Mouse (Mus musculus): Measurements from ENCODE around the gene Mapk14.

Mapk14 gene

DNA sequence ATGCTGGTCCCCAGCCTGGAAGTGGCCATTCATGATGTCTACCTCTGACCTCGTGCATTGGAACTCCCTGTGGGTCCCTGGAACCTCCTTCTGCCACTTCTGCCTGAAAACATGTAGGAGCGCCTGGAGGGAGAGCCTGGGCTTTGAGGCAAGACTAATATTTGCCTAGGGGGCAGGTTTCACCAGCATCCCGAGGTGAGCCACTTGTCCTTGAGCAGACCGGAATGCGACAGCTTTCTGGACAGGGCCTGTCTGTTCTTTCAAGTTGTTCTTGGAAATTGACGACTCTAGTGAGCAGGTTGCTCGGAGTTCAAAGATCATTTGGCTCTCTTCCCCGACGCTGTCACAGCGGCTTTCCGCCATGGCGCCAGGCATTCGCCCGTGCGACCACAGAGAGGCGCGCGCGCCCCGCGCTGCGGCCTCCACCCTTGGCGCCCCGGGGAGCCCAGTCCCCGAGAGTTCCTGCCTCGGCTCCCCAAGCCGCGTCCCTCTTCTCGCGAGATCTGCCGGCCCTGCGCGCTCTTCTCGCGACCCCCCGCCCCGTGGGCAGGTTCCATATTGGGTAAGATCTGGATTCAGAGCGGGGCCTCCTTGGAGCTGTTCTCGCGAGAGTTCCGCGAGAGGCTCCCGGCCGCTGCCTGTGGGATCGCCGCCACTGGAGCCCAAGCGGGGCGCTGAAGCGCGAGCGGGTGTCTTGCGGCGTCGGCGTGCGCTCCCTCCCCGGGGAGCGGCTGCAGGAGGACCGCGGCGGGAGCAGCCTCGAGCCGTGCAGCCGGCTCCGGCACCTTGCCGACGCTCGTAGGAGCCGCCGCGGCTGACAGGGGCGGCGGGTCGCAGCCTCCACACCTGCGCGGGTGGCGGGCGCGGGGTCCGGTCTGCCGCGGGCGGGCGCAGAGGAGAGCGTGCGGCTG is at the start of gene Mapk14:
Gene Mapk14 (plus strand): TSS at position 554 of the 911 bp plus-strand sequence.
- DNase-seq (ENCODE audit: low spot score in 2 of 2): peak; percentile 99 to 100

DNA sequence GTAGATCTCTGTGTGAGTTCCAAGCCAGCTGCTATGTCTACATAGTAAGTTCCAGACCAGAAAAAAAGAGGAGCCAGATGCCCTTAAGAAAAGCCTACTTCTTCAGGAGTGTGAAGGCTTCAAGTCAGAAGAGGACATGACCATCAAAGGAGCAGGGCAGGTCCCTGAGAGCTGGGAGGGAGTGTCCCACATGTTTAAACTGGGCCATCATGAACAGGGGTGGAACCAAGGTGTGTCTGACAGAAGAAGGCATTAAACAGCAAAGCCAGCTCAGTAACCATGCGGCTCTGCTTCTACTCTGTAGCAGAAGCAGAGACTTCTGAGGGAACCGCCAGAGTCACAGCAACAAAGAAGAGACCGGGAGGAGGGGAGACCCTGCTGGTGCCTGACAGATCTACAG is 47.4 kb upstream of the Mapk14 start:
- no peak for DNase-seq (ENCODE audit: low spot score in 2 of 2)

DNA sequence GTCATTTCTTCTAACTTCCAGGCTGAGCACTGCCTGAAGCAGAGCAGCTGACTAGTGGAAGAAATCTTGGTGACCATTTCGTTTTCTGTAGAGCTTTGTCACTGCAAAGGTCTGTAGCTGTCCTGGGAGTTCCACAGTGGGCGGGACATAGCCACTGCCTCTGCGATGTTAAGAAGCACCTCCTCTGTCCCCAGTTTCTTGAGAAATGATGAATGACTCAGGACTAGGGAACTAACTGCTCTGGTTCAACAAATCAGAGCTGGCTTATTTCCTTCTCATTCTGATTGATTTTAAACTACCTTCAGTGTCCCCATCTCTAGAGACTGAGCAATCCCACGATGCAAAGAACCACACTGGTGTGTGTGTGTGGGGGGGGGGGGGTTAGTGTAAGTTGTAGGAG is 47.0 kb upstream of the Mapk14 start:
- DNase-seq (ENCODE audit: low spot score in 2 of 2): no peak

DNA sequence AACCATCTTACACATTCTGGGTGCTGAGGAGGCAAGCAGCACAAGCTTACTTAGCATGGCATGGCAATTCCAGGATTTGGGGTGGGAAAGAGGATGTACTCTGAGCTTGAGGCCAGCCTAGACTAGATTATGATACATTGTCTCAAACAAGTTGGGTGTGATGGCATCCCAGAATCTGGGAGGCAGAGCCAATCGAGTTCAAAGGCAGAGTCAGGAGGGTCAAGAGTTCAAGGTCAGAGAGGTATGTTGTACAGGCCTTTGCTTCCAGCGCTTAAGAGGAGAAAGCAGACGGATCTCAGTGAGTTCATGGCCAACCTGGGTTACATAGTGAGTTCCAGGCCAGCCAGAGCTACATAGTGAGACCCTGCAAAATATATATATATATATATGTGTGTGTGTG is 44.9 kb upstream of the Mapk14 start:
- no peak for DNase-seq (ENCODE audit: low spot score in 2 of 2)

DNA sequence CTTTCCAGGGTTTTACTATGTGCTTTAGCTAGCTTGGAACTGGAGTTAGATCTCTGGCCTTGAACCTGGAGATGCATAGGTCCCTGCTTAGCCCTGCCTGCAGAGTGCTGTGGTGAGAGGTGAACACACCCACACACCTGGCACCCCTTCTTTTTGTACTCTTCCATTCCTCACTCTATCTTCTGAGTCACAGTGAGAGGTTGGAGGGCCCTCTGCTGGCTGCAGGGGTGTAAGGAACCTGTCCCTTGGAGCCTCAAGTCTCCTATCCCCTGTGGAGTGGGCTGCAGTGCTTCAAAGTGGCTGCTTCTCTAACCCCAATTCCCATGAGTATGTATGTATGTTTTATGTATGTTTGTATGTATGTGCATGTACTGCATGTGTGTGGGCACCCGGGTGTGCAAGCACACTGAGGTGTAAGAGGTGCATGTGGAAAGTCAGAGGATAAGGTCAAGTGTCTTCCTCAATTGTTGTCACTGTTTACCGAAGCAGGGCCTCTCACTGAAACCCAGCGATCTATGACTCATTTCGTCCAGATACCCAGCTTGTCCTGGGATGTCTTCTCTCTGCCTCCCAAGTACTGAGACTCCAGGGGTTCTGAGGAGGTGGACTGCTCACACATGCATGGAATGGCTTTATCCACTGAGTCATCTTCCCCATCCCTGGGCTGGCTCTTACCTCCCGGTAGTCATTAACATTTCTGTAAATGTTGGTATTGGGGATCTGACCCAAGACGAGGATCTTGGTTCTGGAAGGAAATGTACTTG is 42.3 kb upstream of the Mapk14 start:
- peak in 1 of 2 experiments; percentile 38 for DNase-seq (ENCODE audit: low spot score in 2 of 2)

DNA sequence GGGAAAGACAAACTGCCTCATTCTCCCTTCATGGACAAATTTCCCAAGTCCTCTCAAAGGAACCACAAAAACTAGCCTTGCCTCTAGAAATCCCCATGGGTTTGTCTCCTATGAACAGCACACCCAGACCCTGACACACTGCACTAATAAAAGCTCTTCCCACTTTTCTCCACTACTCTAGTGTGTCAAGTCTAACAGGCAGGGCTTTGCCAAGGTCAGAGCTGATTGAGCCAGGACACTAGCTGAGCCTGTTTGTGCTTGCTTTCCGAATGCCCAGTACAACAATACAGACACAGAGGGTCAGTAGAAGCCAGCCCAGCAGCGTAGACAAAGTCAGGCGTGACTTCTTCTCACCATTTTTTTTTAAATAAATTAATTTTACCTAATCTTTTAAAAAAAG is 40.9 kb upstream of the Mapk14 start:
- no peak for DNase-seq (ENCODE audit: low spot score in 2 of 2)

DNA sequence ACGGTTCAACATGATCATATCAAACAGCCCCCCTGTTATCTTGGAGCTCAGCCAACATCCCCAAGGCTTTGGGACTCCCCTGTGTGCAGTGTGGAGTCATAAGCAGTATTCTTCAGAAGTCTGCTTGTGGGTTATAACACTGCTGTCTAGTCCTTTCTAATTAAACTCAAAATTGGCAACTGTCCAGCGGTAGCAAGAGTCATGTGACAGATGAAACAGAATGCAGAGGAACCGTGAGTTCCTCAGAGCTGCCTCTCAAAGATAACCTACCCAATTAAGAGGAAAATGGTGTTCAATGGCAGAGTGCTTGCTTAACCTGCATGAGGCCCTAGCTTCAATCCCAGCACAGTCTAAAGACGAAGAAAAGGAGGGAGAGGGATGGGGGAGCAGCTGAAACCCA is 33.2 kb upstream of the Mapk14 start:
- no peak for DNase-seq (ENCODE audit: low spot score in 2 of 2)

DNA sequence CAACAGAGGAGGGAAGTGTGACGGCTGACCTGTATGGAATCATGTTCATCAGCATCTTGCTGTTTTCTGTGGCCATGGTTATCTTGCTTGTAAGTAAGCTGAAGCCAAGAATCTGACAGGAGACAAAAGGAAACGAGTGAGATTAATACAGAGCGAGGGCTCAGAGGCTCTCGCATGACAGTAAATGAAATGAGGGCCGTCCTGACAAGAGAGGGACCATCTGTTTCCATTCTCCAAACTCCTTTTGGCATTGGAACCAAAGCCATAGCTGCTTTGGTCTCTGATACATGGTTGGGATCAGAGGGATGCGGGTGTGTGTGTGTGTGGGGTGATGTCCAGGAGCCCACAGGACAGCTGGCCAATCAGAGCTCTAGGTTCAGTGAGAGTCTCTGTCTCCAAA is 31.6 kb upstream of the Mapk14 start:
- no peak for DNase-seq (ENCODE audit: low spot score in 2 of 2)

DNA sequence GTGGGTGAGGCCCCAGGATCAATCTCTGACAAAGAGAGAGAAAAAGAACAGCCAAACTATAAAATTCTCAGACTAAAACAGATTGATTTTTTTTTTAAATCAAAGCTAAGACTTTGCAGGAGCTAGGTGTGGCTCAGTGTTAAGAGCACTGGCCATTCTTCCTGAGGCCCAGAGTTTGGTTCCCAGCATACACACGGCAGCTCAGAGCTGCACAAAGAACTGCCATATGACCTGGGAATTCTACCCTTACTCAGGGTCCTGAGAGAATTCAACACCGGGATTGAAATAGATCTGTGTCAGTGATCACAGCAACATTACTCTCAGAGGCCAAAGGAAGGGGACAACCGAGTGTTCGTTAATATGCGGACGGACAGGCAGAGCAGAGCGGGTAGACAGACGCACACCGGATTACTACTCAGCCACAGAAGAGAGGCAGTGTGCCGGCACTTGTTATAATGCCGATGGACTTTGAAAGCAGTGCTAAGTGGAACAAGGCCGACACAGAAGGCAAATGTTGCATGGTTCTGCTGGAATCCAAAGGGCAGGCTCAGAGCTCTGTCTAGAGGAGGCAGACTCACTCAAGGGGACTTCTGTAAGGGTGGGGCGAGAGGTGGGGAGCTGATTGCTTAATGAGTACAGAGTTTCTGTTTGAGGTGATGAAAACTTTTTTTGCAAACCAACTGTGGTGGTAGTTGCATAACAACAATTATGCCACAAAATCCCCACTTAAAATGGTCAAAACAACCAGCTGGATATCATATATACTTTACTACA is 8.6 kb upstream of the Mapk14 start:
- no peak for DNase-seq (ENCODE audit: low spot score in 2 of 2)

DNA sequence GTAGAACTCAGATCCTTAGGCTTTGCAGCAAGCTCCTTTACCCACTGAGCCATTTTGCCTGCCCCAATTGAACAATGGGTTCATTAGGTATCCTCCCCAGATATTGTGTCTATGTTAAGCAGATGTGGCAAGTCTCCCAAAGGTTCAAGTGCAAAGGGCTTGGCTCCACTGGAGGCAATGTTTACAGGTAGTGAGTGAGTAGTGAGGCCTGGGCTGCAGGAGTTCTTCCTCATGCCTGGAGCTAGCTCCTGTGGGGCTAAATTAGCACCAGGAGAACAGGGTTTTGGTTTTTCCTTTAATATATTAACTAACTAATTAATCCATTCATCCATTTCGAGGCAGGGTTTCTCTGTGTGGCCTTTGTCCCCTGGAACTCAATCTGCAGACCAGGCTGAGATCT is 7.5 kb upstream of the Mapk14 start:
- DNase-seq (ENCODE audit: low spot score in 2 of 2): no peak

DNA sequence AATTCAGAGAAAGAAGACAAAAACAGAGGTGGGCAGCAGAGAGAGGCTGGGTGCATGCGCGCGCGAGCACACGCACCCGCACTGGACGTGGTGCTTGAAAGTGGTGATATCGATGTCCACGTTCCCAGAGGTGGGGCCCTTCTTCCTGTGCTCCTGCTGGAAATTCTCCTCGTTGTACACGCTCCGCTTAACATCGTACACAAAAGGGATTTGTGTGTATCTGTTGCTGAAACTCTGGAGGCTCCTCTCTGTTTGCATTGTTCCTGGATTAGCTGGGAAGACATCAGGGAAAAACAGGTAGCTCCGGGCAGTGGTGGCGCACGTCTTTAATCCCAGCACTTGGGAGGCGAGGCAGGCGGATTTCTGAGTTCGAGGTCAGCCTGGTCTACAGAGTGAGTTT is 6.5 kb upstream of the Mapk14 start:
- no peak for DNase-seq (ENCODE audit: low spot score in 2 of 2)

DNA sequence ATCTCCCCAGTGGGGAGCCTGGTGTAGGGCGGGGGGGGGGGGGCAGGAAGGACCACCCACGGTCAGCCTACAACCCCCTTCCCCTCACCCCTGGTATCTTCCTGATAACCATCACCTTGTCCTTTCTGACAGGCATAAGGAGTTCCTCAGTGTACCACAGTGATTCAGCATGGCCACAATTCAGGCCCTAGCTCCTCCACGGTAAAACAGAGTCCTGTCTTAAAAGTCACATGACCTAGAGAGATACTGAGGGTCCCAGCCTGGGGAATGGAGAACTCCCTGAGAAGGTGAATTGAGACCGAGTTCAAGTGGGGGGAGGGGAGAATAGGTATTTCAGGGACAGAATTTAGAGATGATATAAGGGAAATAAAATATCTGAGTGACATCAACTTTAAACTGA is 3.8 kb upstream of the Mapk14 start:
- no peak for DNase-seq (ENCODE audit: low spot score in 2 of 2)

DNA sequence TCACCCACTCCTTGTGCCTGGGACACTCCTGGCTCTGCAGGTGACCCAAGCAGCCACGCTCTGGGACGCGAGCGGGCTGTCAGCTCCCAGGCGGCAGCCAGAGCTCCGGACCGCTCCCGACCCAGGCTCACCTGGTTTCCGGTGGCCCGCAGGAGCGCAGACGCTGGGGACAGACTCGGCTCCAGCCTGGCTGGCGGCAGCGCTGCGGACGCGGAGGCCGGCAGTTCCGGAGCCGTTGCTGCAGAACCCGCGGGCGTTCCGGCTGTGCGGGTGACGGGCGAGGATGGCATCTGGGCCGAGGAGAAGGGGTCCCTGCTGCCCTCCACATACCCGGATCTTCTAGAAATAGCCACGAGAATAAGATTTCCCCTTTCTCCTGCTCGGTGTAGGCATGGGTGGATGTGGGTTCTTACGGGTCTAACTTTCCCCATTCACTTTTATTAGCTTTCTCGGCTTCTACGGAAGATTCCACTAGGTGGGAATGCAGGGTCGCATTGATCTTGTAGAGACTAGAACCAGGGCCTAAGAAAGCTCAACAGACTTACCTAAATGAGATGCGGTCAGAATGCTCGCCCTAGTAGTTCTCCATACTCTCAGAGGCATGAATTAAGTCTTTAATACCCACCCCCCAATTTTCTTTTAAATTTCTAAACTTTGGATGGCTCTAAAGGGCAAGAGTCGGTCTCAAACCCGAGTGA is 1.4 kb upstream of the Mapk14 start, which contains the start of gene Slc26a8:
Gene Slc26a8 (minus strand): TSS at position 648 of the 698 bp plus-strand sequence.
- peak in 1 of 2 experiments; percentile 35 for DNase-seq (ENCODE audit: low spot score in 2 of 2)

DNA sequence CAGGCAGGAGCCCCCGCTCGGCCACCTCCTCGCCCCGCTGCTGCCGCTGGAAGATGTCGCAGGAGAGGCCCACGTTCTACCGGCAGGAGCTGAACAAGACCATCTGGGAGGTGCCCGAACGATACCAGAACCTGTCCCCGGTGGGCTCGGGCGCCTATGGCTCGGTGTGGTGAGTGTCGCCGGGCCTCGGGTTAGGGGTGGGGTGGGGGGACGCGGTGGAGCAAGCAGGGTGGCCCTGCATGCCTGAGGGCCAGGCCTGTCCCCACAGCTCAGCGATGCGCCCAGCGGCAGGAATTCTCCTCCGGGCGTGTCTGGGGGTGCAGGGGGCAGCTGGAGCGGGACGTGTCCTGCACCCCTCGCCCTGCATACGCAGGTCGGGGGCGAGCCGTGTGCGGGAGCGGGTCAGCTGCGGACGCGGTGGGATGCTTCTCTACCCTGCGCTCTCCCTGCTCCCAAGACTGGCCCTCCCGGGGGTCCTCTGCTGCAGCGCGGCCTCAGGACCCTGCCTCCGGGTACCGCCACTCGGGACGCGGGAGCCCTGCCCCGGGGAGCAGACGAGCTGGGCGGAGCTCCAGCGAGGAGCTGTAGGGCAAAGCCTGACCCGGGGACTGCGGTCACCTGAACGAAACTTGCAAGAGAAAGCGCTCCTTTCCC is 685 bp downstream of the Mapk14 start:
- DNase-seq (ENCODE audit: low spot score in 2 of 2): peak in 1 of 2 experiments; percentile 49

DNA sequence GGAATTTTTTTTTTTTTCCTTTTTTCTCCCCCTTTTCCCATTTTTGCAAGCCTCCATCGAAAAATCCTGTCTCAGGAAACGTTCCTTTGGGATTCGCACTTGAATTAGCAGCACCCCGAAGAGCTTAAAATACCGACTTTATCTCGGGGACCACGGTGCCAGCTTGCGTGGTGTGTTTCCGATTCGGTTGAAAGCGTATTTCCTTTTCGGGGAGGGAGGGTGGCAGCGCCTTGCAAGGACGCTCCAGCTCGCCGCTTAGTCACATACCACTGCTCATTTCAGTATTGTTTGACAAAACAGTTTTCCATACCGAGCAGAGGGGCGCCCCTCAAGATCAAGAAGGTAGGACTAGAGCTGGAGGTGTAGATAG is 1.2 kb downstream of the Mapk14 start:
- no peak for DNase-seq (ENCODE audit: low spot score in 2 of 2)

DNA sequence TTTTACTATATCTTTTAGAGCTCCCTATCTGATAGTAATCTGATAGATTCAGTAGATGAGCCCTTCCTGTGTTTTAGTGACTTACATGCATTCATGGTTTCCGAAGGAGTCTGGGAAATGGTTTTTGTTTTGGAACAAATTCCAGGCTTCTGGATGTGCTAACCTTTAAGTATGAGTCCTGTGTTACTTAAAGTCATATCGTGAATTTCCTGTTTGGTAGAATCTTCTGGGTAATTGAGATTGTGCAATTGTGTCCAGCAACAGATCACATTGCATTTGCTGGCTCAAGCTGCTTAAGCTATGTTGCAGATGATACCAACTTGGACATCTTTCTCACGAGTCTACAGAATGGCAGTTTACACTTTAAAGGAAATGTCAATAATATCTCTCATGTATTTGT is 2.0 kb downstream of the Mapk14 start:
- no peak for DNase-seq (ENCODE audit: low spot score in 2 of 2)

DNA sequence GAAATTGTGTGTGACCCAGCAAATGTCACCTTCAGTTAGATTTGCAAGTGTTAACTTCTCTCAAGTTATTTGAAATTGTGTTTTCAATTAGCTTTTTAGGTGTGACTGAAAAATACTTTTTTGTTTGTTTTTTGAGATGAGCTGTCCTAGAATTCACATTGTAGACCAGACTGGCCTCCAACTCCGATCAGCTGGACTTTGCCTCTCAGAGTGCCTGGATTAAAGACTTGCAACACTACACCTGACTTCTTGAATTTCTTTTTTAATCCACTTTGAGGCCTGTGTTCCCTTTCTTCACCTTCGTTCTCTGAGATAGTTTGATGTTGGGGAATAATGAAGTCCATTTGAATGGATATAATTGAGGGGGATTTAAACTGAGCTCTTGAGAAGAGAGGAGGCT is 2.9 kb downstream of the Mapk14 start:
- DNase-seq (ENCODE audit: low spot score in 2 of 2): no peak

DNA sequence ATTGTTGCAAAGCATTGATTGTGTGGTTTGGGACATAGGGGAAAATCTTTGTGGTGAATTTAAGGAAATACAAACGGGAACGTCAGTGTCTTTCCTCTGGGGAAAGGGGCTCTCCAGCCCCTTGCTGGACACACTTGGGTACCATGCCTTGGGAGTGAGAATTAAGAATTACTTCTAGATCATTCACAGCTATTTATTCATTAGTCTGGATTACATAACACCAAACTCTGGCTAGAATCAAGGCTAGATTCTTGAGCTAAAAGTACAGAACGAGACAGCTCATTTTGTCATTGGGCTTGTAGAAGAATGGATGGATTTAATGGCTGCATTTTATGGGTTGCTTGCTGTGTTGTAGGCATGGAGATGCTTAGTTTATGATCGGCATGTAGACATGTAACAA is 3.7 kb downstream of the Mapk14 start:
- no peak for DNase-seq (ENCODE audit: low spot score in 2 of 2)

DNA sequence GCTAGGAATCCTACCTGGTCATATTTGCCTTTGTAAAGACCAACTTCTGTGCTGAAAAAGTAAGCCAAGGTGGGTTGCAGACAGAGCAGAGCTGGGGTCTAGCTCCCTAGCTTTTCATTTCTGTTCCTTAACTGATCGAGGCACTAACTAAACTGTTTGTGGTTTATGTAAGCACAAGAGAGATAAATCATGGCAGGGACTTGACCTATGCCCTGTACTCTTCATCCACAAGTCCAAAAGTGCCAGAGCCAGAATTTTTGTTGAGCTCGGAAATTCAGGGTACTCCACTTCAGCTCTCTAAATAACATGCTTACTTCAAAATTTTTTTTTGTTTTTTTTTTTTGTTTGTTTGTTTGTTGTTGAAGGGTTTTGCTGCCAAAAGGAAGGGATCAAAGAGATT is 5.5 kb downstream of the Mapk14 start:
- no peak for DNase-seq (ENCODE audit: low spot score in 2 of 2)

DNA sequence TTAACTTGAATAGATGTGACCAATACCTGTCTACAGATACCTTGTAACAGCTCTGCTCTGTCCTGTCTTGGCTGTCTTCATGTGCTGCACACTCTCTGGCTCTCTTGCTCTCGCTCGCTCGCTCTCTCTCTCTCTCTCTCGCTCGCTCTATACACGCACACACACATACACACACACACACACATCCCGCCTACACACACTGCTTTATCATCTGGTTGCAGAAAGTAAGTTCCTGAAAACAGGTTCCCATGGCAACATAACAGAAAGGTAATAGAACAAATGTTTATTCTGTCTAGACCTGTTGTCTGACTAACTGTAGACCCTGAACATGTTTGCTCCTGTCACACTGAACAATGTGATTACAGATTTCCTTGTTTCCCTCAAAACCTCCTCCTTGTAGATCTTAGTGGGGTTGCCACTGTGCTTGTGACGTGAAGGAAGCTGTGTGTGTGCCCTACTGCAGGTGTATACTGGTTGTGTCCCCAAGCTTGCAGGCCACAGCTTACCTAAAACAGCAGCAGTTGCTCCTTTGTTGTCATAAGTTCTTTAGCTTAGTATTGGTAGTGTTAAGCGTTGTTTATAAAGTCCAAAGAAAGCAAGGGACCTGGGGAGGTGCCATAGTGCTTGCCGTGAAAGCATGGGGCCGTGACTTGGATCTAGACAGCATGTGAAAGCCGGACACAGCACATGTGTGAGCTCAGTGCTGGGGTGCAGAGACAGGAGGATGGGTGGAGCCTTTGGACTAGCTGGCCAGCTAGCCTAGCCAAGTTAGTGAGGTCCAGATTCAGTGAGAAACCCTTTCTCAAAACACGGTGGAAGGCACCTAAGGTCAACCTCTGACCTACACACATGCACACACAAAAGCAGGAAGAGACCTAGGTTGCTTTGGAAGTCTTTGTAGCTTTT is 6.4 kb downstream of the Mapk14 start:
- DNase-seq (ENCODE audit: low spot score in 2 of 2): no peak
